Mouse (Mus musculus) frontal cortex, postnatal 10 days (tissue): ENCODE measurements around the gene Gm20532.
"Not testable (repeated sequence)": the region's sequence is repeated elsewhere in the genome, so short reads cannot be mapped to it uniquely, and the experiment has no call there.

ENCODE experiments used
- DNase-seq, 2 experiments: peaks; one replicate each; pipeline ENCODE4 v3.0.0; 2022; ENCODE audit warnings: low spot score in 2 of 2, mixed read lengths in 1 of 2

Gm20532 gene

DNA sequence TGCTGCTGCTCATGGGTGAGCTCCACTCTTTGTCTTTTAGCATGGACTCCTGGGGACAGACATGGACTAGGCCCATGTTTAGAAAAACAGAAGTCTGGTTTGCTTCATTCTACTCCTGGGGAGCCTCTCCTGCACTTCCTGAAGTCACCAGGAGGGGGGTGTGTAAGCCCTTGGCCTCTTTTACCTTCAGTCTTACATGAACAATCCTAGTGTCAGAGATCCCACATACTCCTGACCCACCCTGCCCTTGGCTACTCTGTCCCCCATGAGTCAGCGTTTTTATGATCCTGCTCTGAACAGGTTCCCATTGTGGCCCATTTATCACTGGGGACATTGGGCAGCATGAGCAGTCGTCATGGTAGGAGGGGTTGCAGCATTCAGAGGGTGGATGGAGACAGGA, 57.5 kb downstream of the Gm20532 start:
- DNase-seq = no peak

DNA sequence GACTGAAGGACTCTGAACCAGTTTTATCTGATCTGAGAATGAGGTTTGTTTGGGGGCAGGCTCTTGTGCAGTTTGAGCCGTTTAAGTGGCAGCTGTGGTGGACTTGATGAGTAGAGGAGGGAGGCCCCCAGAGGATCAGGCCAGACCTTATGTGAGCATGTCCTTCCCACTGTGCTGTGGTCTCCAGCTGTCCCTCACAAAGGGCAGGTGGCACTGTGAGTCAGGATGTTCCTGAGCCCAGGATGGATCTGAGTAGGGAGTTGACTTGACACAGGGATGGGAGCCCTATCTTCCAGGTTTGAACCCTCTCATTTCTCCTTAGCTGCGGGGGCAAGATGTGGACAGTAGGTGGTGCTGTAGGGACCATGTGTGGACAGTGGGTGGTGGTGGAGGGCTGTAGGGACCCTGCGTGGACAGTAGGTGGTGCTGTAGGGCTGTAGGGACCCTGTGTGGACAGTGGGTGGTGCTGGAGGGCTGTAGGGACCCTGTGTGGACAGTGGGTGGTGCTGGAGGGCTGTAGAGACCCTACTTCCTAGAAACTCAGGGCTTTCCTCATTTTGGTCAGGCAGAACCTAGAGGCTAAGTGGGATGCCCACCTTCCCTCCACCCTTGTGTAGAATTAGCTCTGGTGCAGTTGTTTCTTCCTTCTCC, 60.3 kb downstream of the Gm20532 start:
- peak; percentile 74 to 76 for DNase-seq

DNA sequence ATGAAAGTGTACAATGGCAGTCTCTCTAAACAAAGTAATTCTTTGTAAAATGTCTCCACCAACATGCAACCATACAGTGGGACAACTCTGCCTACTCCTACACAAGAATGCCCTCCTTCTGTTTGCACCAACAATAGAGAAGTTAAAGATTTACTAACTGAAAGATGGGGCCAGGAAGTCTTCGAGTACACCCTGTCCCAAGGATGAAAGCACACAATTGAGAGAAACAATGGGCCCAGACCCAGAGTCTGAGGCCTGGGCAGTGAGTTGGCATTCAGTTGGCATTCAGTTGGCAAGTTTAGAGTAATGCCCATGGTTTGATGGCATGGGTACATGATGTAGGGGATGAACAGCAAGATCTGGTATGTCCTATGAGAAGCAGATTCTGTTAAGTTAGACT, 68.2 kb downstream of the Gm20532 start:
- DNase-seq = no peak

DNA sequence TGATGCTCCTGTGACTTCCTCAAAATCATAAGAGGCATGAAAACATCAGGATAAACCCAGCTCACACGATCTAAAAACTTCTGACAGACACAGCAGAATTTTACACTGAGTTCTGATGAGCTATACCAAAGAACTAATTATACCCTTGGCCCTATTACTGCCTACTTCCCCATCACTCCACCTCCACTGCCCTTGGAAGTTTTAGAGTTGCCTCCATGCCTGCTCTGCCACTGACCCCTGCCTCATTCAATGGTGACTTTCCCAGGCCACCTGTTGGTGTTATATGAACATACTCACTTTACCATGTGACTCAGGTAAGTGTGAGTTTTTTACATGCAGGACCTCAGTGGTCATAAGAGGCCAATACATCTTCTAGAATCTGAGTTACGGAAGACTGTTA, 71.0 kb downstream of the Gm20532 start:
- no peak for DNase-seq

DNA sequence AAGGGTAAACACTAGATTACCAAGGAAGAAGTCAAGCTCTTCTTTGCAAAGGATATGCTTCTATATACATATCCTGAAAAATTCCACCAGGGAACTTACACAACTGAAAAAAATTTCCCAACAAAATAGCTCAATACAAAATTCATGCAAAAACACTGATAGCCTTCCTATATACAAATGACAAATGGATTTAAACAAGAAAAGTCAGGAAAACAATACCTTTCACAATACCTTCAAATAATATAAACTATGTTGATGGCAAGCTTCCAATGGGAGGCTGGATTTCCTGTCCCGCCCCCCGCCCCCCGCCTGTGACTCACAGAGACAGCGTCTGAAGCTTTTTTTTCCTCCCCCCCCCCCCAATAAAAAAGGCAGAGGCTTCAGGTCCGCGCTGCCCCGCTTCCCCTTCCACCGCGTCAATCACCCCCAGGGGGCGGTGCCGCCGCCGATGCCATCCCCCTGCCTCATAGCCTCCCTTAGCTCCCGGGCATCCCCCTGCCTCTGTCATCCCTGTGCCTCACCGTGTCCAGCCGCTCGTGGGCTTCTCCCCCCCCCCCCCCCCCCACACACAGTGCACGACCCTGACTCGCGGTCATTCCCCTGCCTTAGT, 74.8 kb downstream of the Gm20532 start:
- DNase-seq = no peak

DNA sequence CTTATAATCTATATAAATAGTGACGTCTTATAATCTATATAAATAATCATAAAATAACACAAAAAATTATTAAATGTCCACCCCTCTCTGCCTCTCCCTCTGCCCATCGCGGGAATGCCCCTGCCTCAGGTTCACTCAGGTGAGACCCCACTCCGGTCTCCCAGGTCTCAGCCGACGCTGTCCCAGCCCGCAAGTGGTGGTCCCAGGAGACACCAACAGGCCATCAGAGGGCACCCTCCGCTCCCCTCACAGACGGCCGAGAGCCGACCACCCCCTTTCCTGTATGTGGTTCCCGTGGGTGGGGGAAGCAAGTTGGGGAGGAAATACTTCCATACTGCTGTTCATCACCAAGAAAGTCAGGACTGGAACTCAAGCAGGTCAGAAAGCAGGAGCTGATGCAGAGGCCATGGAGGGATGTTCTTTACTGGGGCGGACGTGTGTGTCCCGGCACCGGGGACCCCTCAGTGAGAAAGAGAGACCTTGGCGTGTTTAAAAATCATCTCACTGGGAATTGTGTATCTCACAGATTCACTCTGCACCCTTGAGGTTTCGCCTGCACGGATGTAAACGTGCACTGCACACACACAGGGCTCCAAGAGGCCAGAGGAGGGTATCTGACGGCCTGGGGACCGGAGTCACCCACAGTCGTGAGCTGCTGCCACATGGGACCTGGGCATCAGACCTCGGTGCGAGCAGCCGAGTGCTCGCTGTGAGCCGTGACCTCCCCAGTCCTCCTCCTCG, 75.5 kb downstream of the Gm20532 start:
- DNase-seq = no peak

DNA sequence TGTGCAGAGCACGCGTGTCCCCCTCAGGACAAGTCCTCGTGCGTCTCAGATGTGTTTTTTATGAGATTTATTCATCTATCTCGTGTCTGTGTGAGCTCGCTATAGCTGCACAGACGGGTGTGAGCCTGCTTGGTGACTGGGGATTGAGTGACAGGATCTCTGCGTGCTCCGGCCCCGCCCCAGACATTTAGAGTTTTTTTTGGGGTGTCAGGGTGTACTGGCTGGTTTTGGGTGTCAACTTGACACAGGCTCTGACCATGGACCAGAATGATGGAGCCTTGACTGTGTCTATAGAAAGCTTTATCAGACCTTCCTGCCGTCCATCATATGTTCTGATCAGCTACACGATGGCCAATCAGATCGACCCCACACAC, 76.1 kb downstream of the Gm20532 start:
- no peak for DNase-seq

DNA sequence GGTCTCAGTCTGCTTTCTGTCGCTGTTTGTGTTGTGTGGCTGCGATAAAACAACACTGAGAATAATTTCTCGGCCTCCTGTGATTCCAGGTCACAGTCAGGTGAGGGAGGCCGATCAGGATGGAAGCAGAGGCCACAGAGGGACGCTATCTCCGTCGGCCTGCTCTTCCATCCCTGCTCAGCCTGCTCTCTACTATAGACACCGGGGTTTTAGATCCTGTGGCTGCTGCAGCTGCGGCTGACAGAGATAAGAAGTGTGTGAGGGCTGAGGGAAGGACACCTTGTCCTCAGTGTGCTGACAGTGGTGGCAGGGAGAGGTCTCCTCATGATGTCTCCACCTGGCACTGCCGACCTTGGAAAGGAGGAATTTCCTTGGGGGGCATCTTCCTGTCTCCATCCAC, 76.7 kb downstream of the Gm20532 start:
- DNase-seq = no peak

DNA sequence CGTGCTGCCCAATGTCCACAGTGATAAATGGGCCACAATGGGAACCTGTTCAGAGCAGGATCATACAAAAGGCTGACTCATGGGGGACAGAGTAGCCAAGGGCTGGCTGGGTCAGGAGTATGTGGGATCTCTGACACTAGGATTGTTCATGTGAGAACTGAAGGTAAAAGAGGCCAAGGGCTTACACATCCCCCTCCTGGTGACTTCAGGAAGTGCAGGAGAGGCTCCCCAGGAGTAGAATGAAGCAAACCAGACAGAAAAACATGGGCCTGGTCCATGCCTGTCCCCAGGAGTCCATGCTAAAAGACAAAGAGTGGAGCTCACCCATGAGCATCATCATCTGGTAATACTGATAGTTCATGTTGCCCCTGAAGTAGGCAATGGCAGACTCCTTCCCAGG, 77.1 kb downstream of the Gm20532 start:
- DNase-seq = not testable (repeated sequence)

DNA sequence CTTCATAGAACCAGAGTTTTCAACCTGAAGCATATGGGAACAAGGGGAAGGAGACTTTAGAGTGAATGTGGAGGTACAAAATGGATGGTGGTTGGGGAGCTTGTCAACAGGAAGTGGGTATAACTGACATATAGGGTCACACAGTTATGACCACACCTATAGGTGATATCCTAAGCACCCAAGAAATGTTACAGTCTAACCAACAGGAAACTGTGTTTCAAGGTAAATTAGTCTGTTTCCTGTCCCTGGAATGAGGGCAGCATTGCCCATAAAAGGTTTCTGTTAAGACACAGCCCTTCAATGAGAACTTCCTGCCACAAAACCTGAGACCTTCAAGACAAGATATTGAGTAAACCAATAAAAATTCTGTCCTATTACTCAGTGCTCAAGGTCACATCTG, 82.3 kb downstream of the Gm20532 start:
- no peak for DNase-seq

DNA sequence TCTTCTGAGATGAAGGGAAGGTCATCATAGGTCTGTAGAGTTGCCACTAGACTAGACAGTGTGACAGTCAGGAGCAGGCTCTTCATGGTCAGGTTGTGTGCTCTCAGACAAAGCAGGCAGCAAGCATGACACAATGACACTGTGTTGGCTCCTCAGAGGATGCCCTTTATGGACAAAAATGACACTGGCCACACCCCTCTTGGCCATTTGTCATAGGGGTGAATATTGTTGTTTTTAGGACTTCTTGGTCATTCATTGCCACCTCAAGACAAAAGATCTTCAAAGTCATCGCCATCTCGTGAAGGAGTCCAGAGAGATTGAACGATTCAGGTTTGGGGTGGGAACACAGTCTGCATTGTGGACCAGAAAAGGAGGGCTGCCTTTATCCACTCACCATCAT, 84.7 kb downstream of the Gm20532 start, which contains the start of gene Lcn4:
Gene Lcn4 (minus strand): TSS at position 101 of the 400 bp plus-strand sequence.
- no peak for DNase-seq
